Mouse (Mus musculus): ENCODE measurements around the gene Synm.

The Synm gene

GRCm38 (mm10) chr7:67759629-67759995, at the start of gene Synm:
Gene Synm, minus strand, starts transcription at chr7:67759742.
- peak; percentile 91 to 96 for DNase-seq

- no peak for DNase-seq
Measured at GRCm38 (mm10) chr7:67803857-67804215, 44.3 kb upstream of the Synm start.

- peak; percentile 71 to 92 for DNase-seq
Measured at GRCm38 (mm10) chr7:67803015-67803856, 43.7 kb upstream of the Synm start.

GRCm38 (mm10) chr7:67801022-67801421, 41.5 kb upstream of the Synm start:
- no peak for DNase-seq

- no peak for DNase-seq
Measured at GRCm38 (mm10) chr7:67800547-67800946, 41.0 kb upstream of the Synm start.

- no peak for DNase-seq
Measured at GRCm38 (mm10) chr7:67798476-67798875, 38.9 kb upstream of the Synm start.

GRCm38 (mm10) chr7:67797065-67797464, 37.5 kb upstream of the Synm start:
- DNase-seq: no peak

- no peak for DNase-seq
Measured at GRCm38 (mm10) chr7:67793449-67793848, 33.9 kb upstream of the Synm start.

- no peak for DNase-seq
Measured at GRCm38 (mm10) chr7:67791256-67791655, 31.7 kb upstream of the Synm start.

- peak; percentile 66 to 77 for DNase-seq
Measured at GRCm38 (mm10) chr7:67788713-67789112, 29.2 kb upstream of the Synm start.

GRCm38 (mm10) chr7:67787861-67788260, 28.3 kb upstream of the Synm start:
- no peak for DNase-seq

- DNase-seq: peak; percentile 17 to 49
Measured at GRCm38 (mm10) chr7:67776636-67777305, 17.2 kb upstream of the Synm start.

- no peak for DNase-seq
Measured at GRCm38 (mm10) chr7:67775623-67776022, 16.1 kb upstream of the Synm start.

- DNase-seq: no peak
Measured at GRCm38 (mm10) chr7:67772231-67772630, 12.7 kb upstream of the Synm start.

- DNase-seq: no peak
Measured at GRCm38 (mm10) chr7:67769487-67769886, 9.9 kb upstream of the Synm start.

- no peak for DNase-seq
Measured at GRCm38 (mm10) chr7:67768125-67768524, 8.6 kb upstream of the Synm start.

GRCm38 (mm10) chr7:67763625-67764024, 4.1 kb upstream of the Synm start:
- DNase-seq: no peak

GRCm38 (mm10) chr7:67758858-67759628, 499 bp downstream of the Synm start:
- peak; percentile 23 to 62 for DNase-seq

GRCm38 (mm10) chr7:67758506-67758857, 1.1 kb downstream of the Synm start:
- DNase-seq: no peak

GRCm38 (mm10) chr7:67756636-67757035, 2.9 kb downstream of the Synm start:
- DNase-seq: no peak

- no peak for DNase-seq
Measured at GRCm38 (mm10) chr7:67755366-67755765, 4.2 kb downstream of the Synm start.

- no peak for DNase-seq
Measured at GRCm38 (mm10) chr7:67754606-67755005, 4.9 kb downstream of the Synm start.

- DNase-seq: no peak
Measured at GRCm38 (mm10) chr7:67749441-67750239, 9.9 kb downstream of the Synm start.
